Mouse (Mus musculus): Measurements from ENCODE around the gene D130043K22Rik. TPM values are rescaled to one million over a fixed set of nuclear protein-coding genes. Genes with fewer than 3 reads are reported as not detected.

Gene D130043K22Rik
- polyA plus RNA-seq (2014; fragmentation: Nextera tagmentation; extraction: Ambion mirVana), result 5.5 and 8.0 TPM in 2 replicates

GRCm38 (mm10) chr13:24844983-24845955 lies at the start of gene D130043K22Rik:
Gene D130043K22Rik, plus strand, starts transcription at chr13:24845135.
- Histone ChIP-seq H3K36me3 (replicated peaks; ENCODE audit: control insufficient read depth, insufficient read depth) (peaks cover 13% of the 10 kb centered on the region), H3K9me3 (ENCODE audit: control insufficient read depth, low read length) (no peaks in the 10 kb centered on the region), H3K27me3 (ENCODE audit: control insufficient read depth, insufficient read depth, low read length) (no peaks in the 10 kb centered on the region), H3K27ac (no peak within 1 kb of the TSS), H3K4me3 (replicated peaks; ENCODE audit: low read length) (peak within 1 kb of the TSS; percentile 49), H3K4me2 (replicated peaks) (peak within 1 kb of the TSS; percentile 69), H3K4me1 (replicated peaks; ENCODE audit: control insufficient read depth, insufficient read depth, low read length) (peaks cover 14% of the 10 kb centered on the region; the same call in 1 of the 2 replicates), H3K9ac (peak within 1 kb of the TSS; percentile 64)
- peak; percentile 74 for DNase-seq (ENCODE audit: low spot score)
- ATAC-seq (ENCODE audit: low FRiP score), result peak; percentile 95
- 10% methylated on average over 40 of the region's 40 CpGs for WGBS

DNA sequence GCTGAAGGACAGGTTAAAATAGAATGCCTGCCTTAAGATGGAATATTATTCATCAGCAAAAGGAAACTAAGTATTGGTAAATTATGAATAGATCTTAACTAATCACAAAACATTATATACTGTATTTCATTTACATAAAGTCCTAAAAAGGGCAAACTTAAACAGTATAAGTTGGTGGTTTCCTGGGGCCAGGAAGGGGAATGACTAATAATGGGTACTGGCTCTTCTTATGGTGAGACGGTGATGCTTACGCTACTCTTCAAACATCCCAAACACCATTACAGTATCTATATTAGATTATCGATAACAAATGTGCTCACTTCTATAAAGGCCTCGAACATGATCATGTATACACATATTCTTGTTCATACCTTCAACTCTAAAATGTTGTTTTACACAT lies 46.2 kb upstream of the D130043K22Rik start:
- DNase-seq (ENCODE audit: low spot score) (no peak), ATAC-seq (ENCODE audit: low FRiP score) (no peak)
- 97% methylated on average over 4 of the region's 4 CpGs for WGBS
- H3K4me2 ChIP-seq (replicated peaks), result no peak overlapping the region
- peaks cover 19% of the 10 kb centered on the region for H3K4me1 ChIP-seq (replicated peaks; ENCODE audit: control insufficient read depth, insufficient read depth, low read length)
- no peaks in the 10 kb centered on the region for H3K36me3 ChIP-seq (replicated peaks; ENCODE audit: control insufficient read depth, insufficient read depth)
- H3K4me3 ChIP-seq (replicated peaks; ENCODE audit: low read length), result no peak overlapping the region
- no peak overlapping the region for H3K27ac ChIP-seq
- no peaks in the 10 kb centered on the region for H3K9me3 ChIP-seq (ENCODE audit: control insufficient read depth, low read length)
- H3K9ac ChIP-seq, result no peak overlapping the region
- H3K27me3 ChIP-seq (ENCODE audit: control insufficient read depth, insufficient read depth, low read length), result no peaks in the 10 kb centered on the region

- Histone ChIP-seq H3K36me3 (replicated peaks; ENCODE audit: control insufficient read depth, insufficient read depth) (no peaks in the 10 kb centered on the region), H3K9me3 (ENCODE audit: control insufficient read depth, low read length) (no peaks in the 10 kb centered on the region), H3K9ac (peak overlapping the region; percentile 63), H3K4me3 (replicated peaks; ENCODE audit: low read length) (peak overlapping the region; percentile 96), H3K27ac (no peak overlapping the region), H3K27me3 (ENCODE audit: control insufficient read depth, insufficient read depth, low read length) (no peaks in the 10 kb centered on the region), H3K4me2 (replicated peaks) (peak overlapping the region; percentile 70), H3K4me1 (replicated peaks; ENCODE audit: control insufficient read depth, insufficient read depth, low read length) (peaks cover 26% of the 10 kb centered on the region)
- no peak for DNase-seq (ENCODE audit: low spot score)
- 74% methylated on average over 5 of the region's 5 CpGs for WGBS
- no peak for ATAC-seq (ENCODE audit: low FRiP score)
Observed at GRCm38 (mm10) chr13:24799378-24799777, 45.6 kb upstream of the D130043K22Rik start.

DNA sequence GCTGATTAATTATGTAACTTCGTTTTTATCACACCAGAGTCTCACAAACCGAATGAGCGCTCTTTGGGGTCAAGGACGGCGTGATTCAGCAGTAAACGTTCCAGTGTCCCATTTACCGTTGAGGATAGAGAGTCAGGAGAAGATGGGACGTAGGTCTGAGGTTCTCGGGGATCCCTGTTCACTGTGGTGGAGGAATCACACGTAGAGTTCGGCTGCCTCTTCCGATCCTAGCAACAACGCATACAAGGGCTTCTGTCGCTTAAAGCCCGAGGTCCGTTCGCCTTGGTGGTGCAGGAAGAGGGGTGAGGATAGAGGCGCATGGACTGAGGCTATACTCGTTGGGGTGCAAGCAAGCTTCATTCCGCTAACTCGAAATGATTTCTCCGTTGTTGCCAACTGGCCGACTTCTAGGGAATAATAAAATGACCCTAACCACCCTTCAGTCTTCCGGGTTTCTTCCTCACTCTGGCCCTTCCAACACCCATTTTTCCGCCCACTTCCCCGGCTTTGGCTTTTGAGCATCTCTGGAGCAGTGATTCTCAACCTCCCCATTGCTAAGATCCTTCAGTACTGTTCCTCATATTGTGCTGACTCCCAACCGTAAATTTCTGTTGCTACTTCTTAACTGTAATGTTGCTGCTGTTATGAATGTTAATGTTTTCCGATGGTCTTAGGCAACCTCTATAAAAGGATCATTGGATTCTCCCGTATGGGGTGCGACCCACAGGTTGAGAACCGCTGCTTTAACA lies 44.8 kb upstream of the D130043K22Rik start:
- Histone ChIP-seq H3K4me2 (replicated peaks) (peak overlapping the region; percentile 70), H3K4me3 (replicated peaks; ENCODE audit: low read length) (peak overlapping the region; percentile 96), H3K36me3 (replicated peaks; ENCODE audit: control insufficient read depth, insufficient read depth) (peaks cover 5% of the 10 kb centered on the region; the same call in 1 of the 2 replicates), H3K27ac (peak overlapping the region; percentile 76), H3K9ac (peak overlapping the region; percentile 63), H3K9me3 (ENCODE audit: control insufficient read depth, low read length) (no peaks in the 10 kb centered on the region), H3K4me1 (replicated peaks; ENCODE audit: control insufficient read depth, insufficient read depth, low read length) (peaks cover 30% of the 10 kb centered on the region), H3K27me3 (ENCODE audit: control insufficient read depth, insufficient read depth, low read length) (no peaks in the 10 kb centered on the region)
- DNase-seq (ENCODE audit: low spot score), result peak; percentile 47
- WGBS, result 1% methylated on average over 31 of the region's 31 CpGs
- peak; percentile 54; the same call in 1 of the 2 replicates for ATAC-seq (ENCODE audit: low FRiP score)

GRCm38 (mm10) chr13:24800674-24801307 lies 44.1 kb upstream of the D130043K22Rik start:
- Histone ChIP-seq H3K4me2 (replicated peaks) (peak overlapping the region; percentile 70), H3K27ac (peak overlapping the region; percentile 97), H3K27me3 (ENCODE audit: control insufficient read depth, insufficient read depth, low read length) (no peaks in the 10 kb centered on the region), H3K9ac (peak overlapping the region; percentile 92), H3K9me3 (ENCODE audit: control insufficient read depth, low read length) (no peaks in the 10 kb centered on the region), H3K4me1 (replicated peaks; ENCODE audit: control insufficient read depth, insufficient read depth, low read length) (peaks cover 30% of the 10 kb centered on the region), H3K36me3 (replicated peaks; ENCODE audit: control insufficient read depth, insufficient read depth) (peaks cover 12% of the 10 kb centered on the region), H3K4me3 (replicated peaks; ENCODE audit: low read length) (peak overlapping the region; percentile 96)
- peak; percentile 96 for ATAC-seq (ENCODE audit: low FRiP score)
- under 1% methylated on average over 42 of the region's 42 CpGs for WGBS
- DNase-seq (ENCODE audit: low spot score), result peak; percentile 98

GRCm38 (mm10) chr13:24801308-24801921 lies 43.5 kb upstream of the D130043K22Rik start, which contains the start of gene BC005537:
Gene BC005537, plus strand, starts transcription at chr13:24801657.
- Histone ChIP-seq H3K9me3 (ENCODE audit: control insufficient read depth, low read length) (no peaks in the 10 kb centered on the region), H3K4me1 (replicated peaks; ENCODE audit: control insufficient read depth, insufficient read depth, low read length) (peaks cover 30% of the 10 kb centered on the region), H3K36me3 (replicated peaks; ENCODE audit: control insufficient read depth, insufficient read depth) (peaks cover 18% of the 10 kb centered on the region), H3K4me3 (replicated peaks; ENCODE audit: low read length) (peak within 1 kb of the TSS; percentile 96), H3K27ac (peak within 1 kb of the TSS; percentile 97), H3K4me2 (replicated peaks) (peak within 1 kb of the TSS; percentile 70), H3K9ac (peak within 1 kb of the TSS; percentile 92), H3K27me3 (ENCODE audit: control insufficient read depth, insufficient read depth, low read length) (no peaks in the 10 kb centered on the region)
- ATAC-seq (ENCODE audit: low FRiP score), result peak; percentile 59
- under 1% methylated on average over 40 of the region's 74 CpGs for WGBS
- DNase-seq (ENCODE audit: low spot score), result peak; percentile 63

- Histone ChIP-seq H3K4me1 (replicated peaks; ENCODE audit: control insufficient read depth, insufficient read depth, low read length) (peaks cover 30% of the 10 kb centered on the region), H3K4me3 (replicated peaks; ENCODE audit: low read length) (peak overlapping the region; percentile 96), H3K27ac (peak overlapping the region; percentile 97), H3K36me3 (replicated peaks; ENCODE audit: control insufficient read depth, insufficient read depth) (peaks cover 24% of the 10 kb centered on the region), H3K4me2 (replicated peaks) (peak overlapping the region; percentile 70), H3K9ac (peak overlapping the region; percentile 92), H3K9me3 (ENCODE audit: control insufficient read depth, low read length) (no peaks in the 10 kb centered on the region), H3K27me3 (ENCODE audit: control insufficient read depth, insufficient read depth, low read length) (no peaks in the 10 kb centered on the region)
- ATAC-seq (ENCODE audit: low FRiP score) (no peak), DNase-seq (ENCODE audit: low spot score) (peak; percentile 35)
- WGBS, result 0% methylated on average over 26 of the region's 26 CpGs
Observed at GRCm38 (mm10) chr13:24802131-24802691, 42.7 kb upstream of the D130043K22Rik start.

- Histone ChIP-seq H3K36me3 (replicated peaks; ENCODE audit: control insufficient read depth, insufficient read depth) (peaks cover 34% of the 10 kb centered on the region), H3K9me3 (ENCODE audit: control insufficient read depth, low read length) (no peaks in the 10 kb centered on the region), H3K27me3 (ENCODE audit: control insufficient read depth, insufficient read depth, low read length) (no peaks in the 10 kb centered on the region), H3K27ac (no peak overlapping the region), H3K4me2 (replicated peaks) (peak overlapping the region; percentile 70), H3K4me3 (replicated peaks; ENCODE audit: low read length) (peak overlapping the region; percentile 96), H3K4me1 (replicated peaks; ENCODE audit: control insufficient read depth, insufficient read depth, low read length) (peaks cover 30% of the 10 kb centered on the region), H3K9ac (peak overlapping the region; percentile 92)
- 25% methylated on average over 2 of the region's 2 CpGs for WGBS
- DNase-seq (ENCODE audit: low spot score) (no peak), ATAC-seq (ENCODE audit: low FRiP score) (no peak)
Observed at GRCm38 (mm10) chr13:24803196-24803595, 41.7 kb upstream of the D130043K22Rik start.

Data from hindbrain, embryonic 14.5 days (tissue).